Mouse (Mus musculus): Measurements from ENCODE around the gene Rbm5.

- TF ChIP-seq CTCF (IDR thresholded peaks at IDR 0.05; ENCODE audit: low read depth, low read length) (no peak), POLR2A (IDR thresholded peaks at IDR 0.05; ENCODE audit: insufficient read depth, low read length) (no peak)
These were observed 62.9 kb downstream of the Rbm5 start for GRCm38 (mm10) chr9:107707701-107708438.
